Mouse (Mus musculus) hindbrain, embryonic 11.5 days (tissue): Measurements from ENCODE around the gene A1cf. TPM values are rescaled to one million over a fixed set of nuclear protein-coding genes. Genes with fewer than 3 reads are reported as not detected.
A peak's percentile ranks its signal among the peaks of the same experiment; 100 is the strongest.

Source experiments
- ATAC-seq: fragments of 200-750 bp; cut with Nextera tagmentation; 2 replicates; pipeline ENCODE4 v1.8.0; 2017; ENCODE audit warnings: mild to moderate bottlenecking, moderate TSS enrichment, moderate library complexity; ENCODE audit not compliant: low FRiP score
- DNase-seq: peaks from one replicate; pipeline ENCODE4 v3.0.0-alpha.2; 2015; ENCODE audit warnings: low spot score
- H3K27ac ChIP-seq: fragments of 300-500 bp; sonication (generic); 2 replicates; pipeline ENCODE4 v1.5.1; 2014; ENCODE audit warnings: mild to moderate bottlenecking, low read depth, low read length
- H3K27me3 ChIP-seq: fragments of 300-500 bp; sonication (generic); 2 replicates; pipeline ENCODE4 v1.6.1; 2014; ENCODE audit warnings: mild to moderate bottlenecking, low read length, moderate library complexity, mixed read lengths; ENCODE audit not compliant: control insufficient read depth, insufficient read depth
- H3K36me3 ChIP-seq: fragments of 300-500 bp; sonication (generic); 2 replicates; pipeline ENCODE4 v1.6.1; 2014; ENCODE audit warnings: mild to moderate bottlenecking, low read length, moderate library complexity, mixed read lengths; ENCODE audit not compliant: control insufficient read depth, insufficient read depth
- H3K4me1 ChIP-seq: fragments of 300-500 bp; sonication (generic); replicated peaks from 2 replicates; pipeline ENCODE4 v1.6.1; 2014; ENCODE audit warnings: low read length, mixed read lengths; ENCODE audit not compliant: control insufficient read depth, insufficient read depth
- H3K4me2 ChIP-seq: fragments of 300-500 bp; sonication (generic); replicated peaks from 2 replicates; pipeline ENCODE4 v1.6.1; 2014; ENCODE audit warnings: mild to moderate bottlenecking, low read depth, low read length
- H3K4me3 ChIP-seq: fragments of 300-500 bp; sonication (generic); 2 replicates; pipeline ENCODE4 v1.5.1; 2014; ENCODE audit warnings: low read depth, low read length
- H3K9ac ChIP-seq: fragments of 300-500 bp; sonication (generic); 2 replicates; pipeline ENCODE4 v1.6.1; 2014; ENCODE audit warnings: low read depth, low read length
- H3K9me3 ChIP-seq: fragments of 300-500 bp; sonication (generic); 2 replicates; pipeline ENCODE4 v1.6.1; 2016; ENCODE audit warnings: low read length; ENCODE audit not compliant: control insufficient read depth
- WGBS: fragments of 180-500 bp; shearing (Covaris S2); extraction: QIAGEN DNeasy Blood & Tissue Kit; methylation state at CpG from one replicate; pipeline ENCODE4 v1.1.7; 2014; 5-methylcytosine and 5-hydroxymethylcytosine counted together
- polyA plus RNA-seq: library from polyadenylated mRNA; unstranded; fragments of >200 nt; fragmentation: Nextera tagmentation; extraction: Ambion mirVana; gene quantifications from 2 replicates; pipeline ENCODE4 v1.2.1, GENCODE M21; 2014

Gene A1cf
- polyA plus RNA-seq, 1 experiment from 2014 or later, result not detected

- no peak overlapping the region for H3K4me2 ChIP-seq
- H3K36me3 ChIP-seq, result no peaks in the 10 kb centered on the region
- no peak overlapping the region for H3K4me3 ChIP-seq
- ATAC-seq, result no peak
- H3K27ac ChIP-seq, result no peak overlapping the region
- no peaks in the 10 kb centered on the region for H3K4me1 ChIP-seq
- H3K9me3 ChIP-seq, result no peaks in the 10 kb centered on the region
- H3K9ac ChIP-seq, result no peak overlapping the region
- DNase-seq, result no peak
- WGBS, result 73% methylated on average over 3 of the region's 3 CpGs
- H3K27me3 ChIP-seq, result no peaks in the 10 kb centered on the region
These were observed 94.6 kb downstream of the A1cf start for GRCm38 (mm10) chr19:31963147-31963546.

- DNase-seq (peak; percentile 9), ATAC-seq (no peak)
- no peaks in the 10 kb centered on the region for H3K4me1 ChIP-seq
- H3K4me2 ChIP-seq, result no peak overlapping the region
- no peak overlapping the region for H3K27ac ChIP-seq
- no peak overlapping the region for H3K9ac ChIP-seq
- no peaks in the 10 kb centered on the region for H3K27me3 ChIP-seq
- H3K36me3 ChIP-seq, result no peaks in the 10 kb centered on the region
- no peaks in the 10 kb centered on the region for H3K9me3 ChIP-seq
- H3K4me3 ChIP-seq, result no peak overlapping the region
- WGBS, result 78% methylated on average over 5 of the region's 5 CpGs
These were observed 99.5 kb downstream of the A1cf start for GRCm38 (mm10) chr19:31967933-31968532.

GRCm38 (mm10) chr19:31971405-31971804 lies 102.8 kb downstream of the A1cf start:
- Histone ChIP-seq H3K36me3 (no peaks in the 10 kb centered on the region), H3K9ac (no peak overlapping the region), H3K4me1 (no peaks in the 10 kb centered on the region), H3K9me3 (no peaks in the 10 kb centered on the region), H3K27me3 (no peaks in the 10 kb centered on the region), H3K4me2 (no peak overlapping the region), H3K27ac (no peak overlapping the region), H3K4me3 (no peak overlapping the region)
- 59% methylated on average over 3 of the region's 3 CpGs for WGBS
- ATAC-seq (no peak), DNase-seq (no peak)

- Histone ChIP-seq H3K9ac (no peak overlapping the region), H3K4me2 (no peak overlapping the region), H3K9me3 (no peaks in the 10 kb centered on the region), H3K27me3 (no peaks in the 10 kb centered on the region), H3K4me3 (no peak overlapping the region), H3K36me3 (no peaks in the 10 kb centered on the region), H3K27ac (no peak overlapping the region), H3K4me1 (no peaks in the 10 kb centered on the region)
- DNase-seq (peak; percentile 92), ATAC-seq (peak; percentile 83)
- WGBS, result 15% methylated on average over 6 of the region's 6 CpGs
These were observed 103.4 kb downstream of the A1cf start for GRCm38 (mm10) chr19:31971998-31972397.

- Histone ChIP-seq H3K27me3 (no peaks in the 10 kb centered on the region), H3K9me3 (no peaks in the 10 kb centered on the region), H3K4me3 (no peak overlapping the region), H3K27ac (no peak overlapping the region), H3K9ac (no peak overlapping the region), H3K36me3 (no peaks in the 10 kb centered on the region), H3K4me1 (no peaks in the 10 kb centered on the region), H3K4me2 (no peak overlapping the region)
- ATAC-seq, result no peak
- WGBS, result 77% methylated on average over 2 of the region's 2 CpGs
- peak; percentile 17 for DNase-seq
These were observed 107.3 kb downstream of the A1cf start for GRCm38 (mm10) chr19:31975882-31976281.

- Histone ChIP-seq H3K27ac (no peak overlapping the region), H3K4me3 (no peak overlapping the region), H3K4me2 (no peak overlapping the region), H3K27me3 (no peaks in the 10 kb centered on the region), H3K9me3 (no peaks in the 10 kb centered on the region), H3K4me1 (no peaks in the 10 kb centered on the region), H3K36me3 (no peaks in the 10 kb centered on the region), H3K9ac (no peak overlapping the region)
- WGBS, result 90% methylated on average over 6 of the region's 6 CpGs
- ATAC-seq, result no peak
- no peak for DNase-seq
These were observed 122.5 kb downstream of the A1cf start for GRCm38 (mm10) chr19:31991057-31991456.

GRCm38 (mm10) chr19:31996916-31997315 lies 128.4 kb downstream of the A1cf start:
- no peaks in the 10 kb centered on the region for H3K36me3 ChIP-seq
- DNase-seq, result no peak
- ATAC-seq, result no peak
- no peak overlapping the region for H3K4me3 ChIP-seq
- H3K27ac ChIP-seq, result no peak overlapping the region
- H3K27me3 ChIP-seq, result no peaks in the 10 kb centered on the region
- H3K4me1 ChIP-seq, result no peaks in the 10 kb centered on the region
- no peak overlapping the region for H3K4me2 ChIP-seq
- H3K9me3 ChIP-seq, result no peaks in the 10 kb centered on the region
- WGBS, result 93% methylated on average over 3 of the region's 3 CpGs
- no peak overlapping the region for H3K9ac ChIP-seq

Other genes starting within 250 kb of the A1cf start
- 6.3 and 8.6 TPM in 2 replicates for gene Prkg1, start 103.7 kb upstream of the A1cf start, polyA plus RNA-seq
- 0.57 and 0.59 TPM in 2 replicates for gene Asah2, start 239.4 kb downstream of the A1cf start, polyA plus RNA-seq